Mouse (Mus musculus): Measurements from ENCODE around the gene Srpk1. TPM values are rescaled to one million over a fixed set of nuclear protein-coding genes. Genes with fewer than 3 reads are reported as not detected.
A peak's percentile ranks its signal among the peaks of the same experiment; 100 is the strongest.

Srpk1 gene
- polyA plus RNA-seq, 1 experiment from 2014 or later = 80.8 TPM

- H3K9me3 ChIP-seq (ENCODE audit: control insufficient read depth, low read length) = no peaks in the 10 kb centered on the region
- peaks cover 43% of the 10 kb centered on the region for H3K36me3 ChIP-seq (ENCODE audit: control insufficient read depth, insufficient read depth, low read length)
- 70% methylated on average over 4 of the region's 4 CpGs for WGBS
- H3K4me1 ChIP-seq (ENCODE audit: control insufficient read depth, insufficient read depth, low read depth, low read length) = no peaks in the 10 kb centered on the region
- no peaks in the 10 kb centered on the region for H3K27me3 ChIP-seq (replicated peaks; ENCODE audit: control insufficient read depth, insufficient read depth, low read length)
- no peak overlapping the region for H3K4me3 ChIP-seq (ENCODE audit: low read length)
- no peak for ATAC-seq
- H3K27ac ChIP-seq (ENCODE audit: low read depth, low read length) = no peak overlapping the region
- no peak overlapping the region for H3K4me2 ChIP-seq (ENCODE audit: low read length)
- no peak overlapping the region for H3K9ac ChIP-seq (ENCODE audit: low read depth, low read length)
These were observed 28.5 kb downstream of the Srpk1 start for GRCm38 (mm10) chr17:28593965-28594364.

GRCm38 (mm10) chr17:28592998-28593397 is 29.5 kb downstream of the Srpk1 start:
- H3K4me2 ChIP-seq (ENCODE audit: low read length) = no peak overlapping the region
- H3K27me3 ChIP-seq (replicated peaks; ENCODE audit: control insufficient read depth, insufficient read depth, low read length) = no peaks in the 10 kb centered on the region
- no peaks in the 10 kb centered on the region for H3K9me3 ChIP-seq (ENCODE audit: control insufficient read depth, low read length)
- ATAC-seq = no peak; the same call in 1 of the 2 replicates
- WGBS = 20% methylated on average over 4 of the region's 4 CpGs
- H3K27ac ChIP-seq (ENCODE audit: low read depth, low read length) = no peak overlapping the region
- no peaks in the 10 kb centered on the region for H3K4me1 ChIP-seq (ENCODE audit: control insufficient read depth, insufficient read depth, low read depth, low read length)
- no peak overlapping the region for H3K9ac ChIP-seq (ENCODE audit: low read depth, low read length)
- H3K4me3 ChIP-seq (ENCODE audit: low read length) = no peak overlapping the region
- H3K36me3 ChIP-seq (ENCODE audit: control insufficient read depth, insufficient read depth, low read length) = peaks cover 42% of the 10 kb centered on the region

GRCm38 (mm10) chr17:28591476-28591875 is 31.0 kb downstream of the Srpk1 start:
- Histone ChIP-seq H3K4me1 (ENCODE audit: control insufficient read depth, insufficient read depth, low read depth, low read length) (no peaks in the 10 kb centered on the region), H3K9me3 (ENCODE audit: control insufficient read depth, low read length) (no peaks in the 10 kb centered on the region), H3K36me3 (ENCODE audit: control insufficient read depth, insufficient read depth, low read length) (peaks cover 32% of the 10 kb centered on the region), H3K4me2 (ENCODE audit: low read length) (no peak overlapping the region), H3K27ac (ENCODE audit: low read depth, low read length) (no peak overlapping the region), H3K9ac (ENCODE audit: low read depth, low read length) (no peak overlapping the region), H3K4me3 (ENCODE audit: low read length) (no peak overlapping the region), H3K27me3 (replicated peaks; ENCODE audit: control insufficient read depth, insufficient read depth, low read length) (no peaks in the 10 kb centered on the region)
- ATAC-seq = no peak
- WGBS = 97% methylated on average over 5 of the region's 5 CpGs

GRCm38 (mm10) chr17:28590596-28590995 is 31.9 kb downstream of the Srpk1 start:
- Histone ChIP-seq H3K27ac (ENCODE audit: low read depth, low read length) (no peak overlapping the region), H3K4me1 (ENCODE audit: control insufficient read depth, insufficient read depth, low read depth, low read length) (no peaks in the 10 kb centered on the region), H3K9me3 (ENCODE audit: control insufficient read depth, low read length) (no peaks in the 10 kb centered on the region), H3K36me3 (ENCODE audit: control insufficient read depth, insufficient read depth, low read length) (peaks cover 27% of the 10 kb centered on the region), H3K9ac (ENCODE audit: low read depth, low read length) (no peak overlapping the region), H3K4me3 (ENCODE audit: low read length) (no peak overlapping the region), H3K27me3 (replicated peaks; ENCODE audit: control insufficient read depth, insufficient read depth, low read length) (no peaks in the 10 kb centered on the region), H3K4me2 (ENCODE audit: low read length) (no peak overlapping the region)
- no peak for ATAC-seq
- WGBS = 88% methylated on average over 3 of the region's 3 CpGs

GRCm38 (mm10) chr17:28588591-28588990 is 33.9 kb downstream of the Srpk1 start:
- no peaks in the 10 kb centered on the region for H3K4me1 ChIP-seq (ENCODE audit: control insufficient read depth, insufficient read depth, low read depth, low read length)
- no peak overlapping the region for H3K9ac ChIP-seq (ENCODE audit: low read depth, low read length)
- H3K4me3 ChIP-seq (ENCODE audit: low read length) = no peak overlapping the region
- WGBS = 71% methylated on average over 2 of the region's 2 CpGs
- no peak overlapping the region for H3K27ac ChIP-seq (ENCODE audit: low read depth, low read length)
- no peak for ATAC-seq
- H3K27me3 ChIP-seq (replicated peaks; ENCODE audit: control insufficient read depth, insufficient read depth, low read length) = no peaks in the 10 kb centered on the region
- no peak overlapping the region for H3K4me2 ChIP-seq (ENCODE audit: low read length)
- H3K9me3 ChIP-seq (ENCODE audit: control insufficient read depth, low read length) = no peaks in the 10 kb centered on the region
- H3K36me3 ChIP-seq (ENCODE audit: control insufficient read depth, insufficient read depth, low read length) = peaks cover 24% of the 10 kb centered on the region

- WGBS = 84% methylated on average over 3 of the region's 3 CpGs
- no peaks in the 10 kb centered on the region for H3K4me1 ChIP-seq (ENCODE audit: control insufficient read depth, insufficient read depth, low read depth, low read length)
- no peak overlapping the region for H3K27ac ChIP-seq (ENCODE audit: low read depth, low read length)
- no peak for ATAC-seq
- H3K9ac ChIP-seq (ENCODE audit: low read depth, low read length) = no peak overlapping the region
- H3K4me3 ChIP-seq (ENCODE audit: low read length) = no peak overlapping the region
- H3K27me3 ChIP-seq (replicated peaks; ENCODE audit: control insufficient read depth, insufficient read depth, low read length) = no peaks in the 10 kb centered on the region
- H3K36me3 ChIP-seq (ENCODE audit: control insufficient read depth, insufficient read depth, low read length) = peaks cover 16% of the 10 kb centered on the region
- no peaks in the 10 kb centered on the region for H3K9me3 ChIP-seq (ENCODE audit: control insufficient read depth, low read length)
- H3K4me2 ChIP-seq (ENCODE audit: low read length) = no peak overlapping the region
These were observed 36.0 kb downstream of the Srpk1 start for GRCm38 (mm10) chr17:28586509-28586908.

- Histone ChIP-seq H3K27me3 (replicated peaks; ENCODE audit: control insufficient read depth, insufficient read depth, low read length) (no peaks in the 10 kb centered on the region), H3K4me2 (ENCODE audit: low read length) (no peak overlapping the region), H3K27ac (ENCODE audit: low read depth, low read length) (no peak overlapping the region), H3K4me1 (ENCODE audit: control insufficient read depth, insufficient read depth, low read depth, low read length) (peaks cover 4% of the 10 kb centered on the region; the same call in 1 of the 2 replicates), H3K4me3 (ENCODE audit: low read length) (no peak overlapping the region), H3K9me3 (ENCODE audit: control insufficient read depth, low read length) (no peaks in the 10 kb centered on the region), H3K9ac (ENCODE audit: low read depth, low read length) (no peak overlapping the region), H3K36me3 (ENCODE audit: control insufficient read depth, insufficient read depth, low read length) (no peaks in the 10 kb centered on the region)
- 62% methylated on average over 2 of the region's 2 CpGs for WGBS
- ATAC-seq = no peak
These were observed 41.5 kb downstream of the Srpk1 start for GRCm38 (mm10) chr17:28581056-28581455.

- WGBS = 5% methylated on average over 9 of the region's 9 CpGs
- Histone ChIP-seq H3K4me3 (ENCODE audit: low read length) (no peak overlapping the region), H3K9ac (ENCODE audit: low read depth, low read length) (no peak overlapping the region), H3K4me1 (ENCODE audit: control insufficient read depth, insufficient read depth, low read depth, low read length) (peaks cover 4% of the 10 kb centered on the region; the same call in 1 of the 2 replicates), H3K9me3 (ENCODE audit: control insufficient read depth, low read length) (no peaks in the 10 kb centered on the region), H3K4me2 (ENCODE audit: low read length) (no peak overlapping the region), H3K36me3 (ENCODE audit: control insufficient read depth, insufficient read depth, low read length) (no peaks in the 10 kb centered on the region), H3K27me3 (replicated peaks; ENCODE audit: control insufficient read depth, insufficient read depth, low read length) (no peaks in the 10 kb centered on the region), H3K27ac (ENCODE audit: low read depth, low read length) (no peak overlapping the region)
- ATAC-seq = no peak
These were observed 42.1 kb downstream of the Srpk1 start for GRCm38 (mm10) chr17:28580396-28580795.

- Histone ChIP-seq H3K4me2 (ENCODE audit: low read length) (peak within 1 kb of the TSS; percentile 57), H3K9me3 (ENCODE audit: control insufficient read depth, low read length) (no peaks in the 10 kb centered on the region), H3K9ac (ENCODE audit: low read depth, low read length) (peak within 1 kb of the TSS; percentile 47), H3K27ac (ENCODE audit: low read depth, low read length) (no peak within 1 kb of the TSS), H3K36me3 (ENCODE audit: control insufficient read depth, insufficient read depth, low read length) (no peaks in the 10 kb centered on the region), H3K4me3 (ENCODE audit: low read length) (peak within 1 kb of the TSS; percentile 33), H3K27me3 (replicated peaks; ENCODE audit: control insufficient read depth, insufficient read depth, low read length) (no peaks in the 10 kb centered on the region; the same call in 1 of the 2 replicates), H3K4me1 (ENCODE audit: control insufficient read depth, insufficient read depth, low read depth, low read length) (peaks cover 4% of the 10 kb centered on the region; the same call in 1 of the 2 replicates)
- WGBS = 17% methylated on average over 47 of the region's 50 CpGs
- ATAC-seq = peak; percentile 80
These were observed 47.0 kb downstream of the Srpk1 start, which contains the start of gene Lhfpl5 for GRCm38 (mm10) chr17:28575244-28576125. Lhfpl5 (plus strand) TSS chr17:28575641.
